Mouse (Mus musculus): ENCODE data around the gene Pigc. TPM values are rescaled to one million over a fixed set of nuclear protein-coding genes. Genes with fewer than 3 reads are reported as not detected.

Pigc gene
- polyA plus RNA-seq, 1 experiment from 2014 or later = 39.3 TPM

DNA sequence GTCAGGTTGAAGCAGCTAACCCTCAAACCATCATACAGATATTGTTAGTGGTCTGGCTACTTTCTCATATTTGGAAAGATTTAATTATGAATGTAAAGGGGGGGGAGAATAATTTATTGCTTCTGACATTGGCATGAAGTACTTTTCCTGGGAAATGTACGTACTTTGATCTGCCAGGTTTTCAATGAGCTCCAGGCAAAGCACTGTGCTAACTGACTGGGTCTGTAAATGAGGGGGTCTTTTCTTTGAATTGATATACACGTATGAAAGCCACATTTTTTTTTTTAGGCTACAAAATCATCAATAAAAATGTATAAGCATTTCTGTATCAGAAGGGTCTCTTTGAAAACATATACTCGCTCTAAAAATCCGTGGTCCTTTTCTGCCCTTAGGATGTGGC is 51.8 kb downstream of the Pigc start:
- no peak for DNase-seq (ENCODE audit: low spot score)
- TF ChIP-seq CTCF (IDR thresholded peaks at IDR 0.05) (no peak), EP300 (IDR thresholded peaks at IDR 0.05) (no peak)
- WGBS = 77% methylated on average over 4 of the region's 4 CpGs
- no peaks in the 10 kb centered on the region for H3K9me3 ChIP-seq (ENCODE audit: low read length)
- no peak overlapping the region for H3K4me2 ChIP-seq (replicated peaks; ENCODE audit: low read depth, low read length)
- no peak overlapping the region for H3K9ac ChIP-seq (replicated peaks; ENCODE audit: low read depth)
- no peak overlapping the region for H3K4me3 ChIP-seq (ENCODE audit: low read depth, low read length)
- ATAC-seq = no peak
- peaks cover 7% of the 10 kb centered on the region; the same call in 1 of the 2 replicates for H3K4me1 ChIP-seq (ENCODE audit: insufficient read depth, low read depth, low read length)
- H3K27ac ChIP-seq (ENCODE audit: low read length) = no peak overlapping the region
- H3K36me3 ChIP-seq (ENCODE audit: insufficient read depth, low read length) = no peaks in the 10 kb centered on the region
- H3K27me3 ChIP-seq (replicated peaks; ENCODE audit: insufficient read depth, low read length) = no peaks in the 10 kb centered on the region

Other genes starting within 250 kb of the Pigc start
- 0.10 and 0.11 TPM in 2 replicates for gene Fasl, start 180.7 kb upstream of the Pigc start, polyA plus RNA-seq (2015; fragmentation: Nextera tagmentation; extraction: Ambion mirVana)
- 13.1 and 14.7 TPM in 2 replicates for gene Suco, start 92.5 kb upstream of the Pigc start, polyA plus RNA-seq (2015; fragmentation: Nextera tagmentation; extraction: Ambion mirVana)
- not detected in 2 replicates for gene 4930558K02Rik, start 10.4 kb downstream of the Pigc start, polyA plus RNA-seq (2015; fragmentation: Nextera tagmentation; extraction: Ambion mirVana)

Measured in lung, postnatal 0 days (tissue).